Mouse (Mus musculus): ENCODE data around the gene Thra. TPM values are rescaled to one million over a fixed set of nuclear protein-coding genes. Genes with fewer than 3 reads are reported as not detected.

The Thra gene
- total RNA-seq, 1 experiment from 2014 or later = 33.2 TPM

Other genes starting within 250 kb of the Thra start
- gene Ikzf3, start 194.6 kb upstream of the Thra start, total RNA-seq (2017) = 0.15 TPM in 1 of 2 replicates, not detected in the other
- 0.59 and 2.8 TPM in 2 replicates for gene Zpbp2, start 189.5 kb upstream of the Thra start, total RNA-seq (2017)
- 17.9 and 19.2 TPM in 2 replicates for gene Ormdl3, start 153.3 kb upstream of the Thra start, total RNA-seq (2017)
- not detected in 2 replicates for gene Lrrc3c, start 142.3 kb upstream of the Thra start, total RNA-seq (2017)
- gene Gm12355, start 115.0 kb upstream of the Thra start, total RNA-seq (2017) = 5.8 and 9.3 TPM in 2 replicates
- not detected in 2 replicates for gene Gsdma3, start 114.3 kb upstream of the Thra start, total RNA-seq (2017)
- not detected in 2 replicates for gene Gsdma2, start 93.9 kb upstream of the Thra start, total RNA-seq (2017)
- 0.05 TPM in 1 of 2 replicates, not detected in the other for gene Gsdma, start 76.3 kb upstream of the Thra start, total RNA-seq (2017)
- gene Psmd3, start 58.1 kb upstream of the Thra start, total RNA-seq (2017) = 53.7 and 88.9 TPM in 2 replicates
- not detected in 2 replicates for gene Csf3, start 39.4 kb upstream of the Thra start, total RNA-seq (2017)
- 39.5 and 43.7 TPM in 2 replicates for gene Med24, start 11.2 kb upstream of the Thra start, total RNA-seq (2017)
- 0.58 and 1.6 TPM in 2 replicates for gene Nr1d1, start 34.7 kb downstream of the Thra start, total RNA-seq (2017)
- gene Msl1, start 54.9 kb downstream of the Thra start, total RNA-seq (2017) = 72.8 and 88.2 TPM in 2 replicates
- 39.5 and 46.5 TPM in 2 replicates for gene Casc3, start 64.3 kb downstream of the Thra start, total RNA-seq (2017)
- 0.53 and 0.64 TPM in 2 replicates for gene Rapgefl1, start 96.1 kb downstream of the Thra start, total RNA-seq (2017)
- 4.6 and 6.4 TPM in 2 replicates for gene Wipf2, start 123.0 kb downstream of the Thra start, total RNA-seq (2017)
- 41.1 and 47.2 TPM in 2 replicates for gene Cdc6, start 167.2 kb downstream of the Thra start, total RNA-seq (2017)
- 1.2 and 5.6 TPM in 2 replicates for gene Rara, start 187.2 kb downstream of the Thra start, total RNA-seq (2017)
- not detected in 2 replicates for gene Gjd3, start 242.4 kb downstream of the Thra start, total RNA-seq (2017)